ENCODE assay signal across 13 mouse cellular contexts in genomic region chr2:120652256-120652924, GRCm38 (mm10). TPM values are rescaled to one million over a fixed set of nuclear protein-coding genes. Genes with fewer than 3 reads are reported as not detected.
DNase-seq lines count a peak whose midpoint lies in the region; ATAC-seq and TF ChIP-seq lines count a peak whose summit lies in the region.
"Had no signal": no experiment of that assay in that cellular context is flagged by ENCODE, and none has a peak within 500 bp of the region (broad histone marks: within the 10 kb centered on the region; RNA-seq: fewer than 3 reads in every experiment).

No protein-coding gene starts in this region.

- DNase-seq in hindbrain, postnatal 0 days (ENCODE audit: low spot score): peak; percentile 9
- DNase-seq in hindbrain, embryonic 10.5 days (ENCODE audit: low spot score): no peak
- DNase-seq in lung, postnatal 10 days: peak; percentile 45
- no peak for DNase-seq in lung, postnatal 25 days (ENCODE audit: low spot score)
- no peak for DNase-seq in layer of hippocampus, adult 18-20 months (ENCODE audit: low spot score in 2 of 2)
- no peak for DNase-seq in layer of hippocampus, adult 11-12 months (ENCODE audit: low spot score)
- DNase-seq: cerebellum, adult 2 months; thymus, postnatal 4 days had no signal

- H3K4me2 ChIP-seq in hindbrain, postnatal 0 days (ENCODE audit: low read depth, low read length): no peak overlapping the region
- no peak overlapping the region for H3K4me2 ChIP-seq in embryonic facial prominence, embryonic 15.5 days (replicated peaks)
- H3K4me2 ChIP-seq in neural tube, embryonic 15.5 days: no peak overlapping the region
- H3K4me2 ChIP-seq: midbrain, embryonic 15.5 days had no signal

- no peaks in the 10 kb centered on the region for H3K36me3 ChIP-seq in hindbrain, postnatal 0 days (ENCODE audit: insufficient read depth, low read length)
- H3K36me3 ChIP-seq in hindbrain, embryonic 10.5 days: no peaks in the 10 kb centered on the region
- no peaks in the 10 kb centered on the region for H3K36me3 ChIP-seq in embryonic facial prominence, embryonic 15.5 days
- H3K36me3 ChIP-seq in neural tube, embryonic 15.5 days: no peaks in the 10 kb centered on the region
- H3K36me3 ChIP-seq: heart, embryonic 10.5 days; midbrain, embryonic 15.5 days had no signal

- H3K4me3 ChIP-seq in hindbrain, postnatal 0 days (ENCODE audit: low read length): no peak overlapping the region
- H3K4me3 ChIP-seq in hindbrain, embryonic 10.5 days: no peak overlapping the region
- H3K4me3 ChIP-seq in embryonic facial prominence, embryonic 15.5 days (replicated peaks): no peak overlapping the region
- no peak overlapping the region for H3K4me3 ChIP-seq in neural tube, embryonic 15.5 days (replicated peaks)
- H3K4me3 ChIP-seq: heart, embryonic 10.5 days; midbrain, embryonic 15.5 days had no signal

- WGBS in hindbrain, postnatal 0 days: 71% methylated on average over 7 of the region's 7 CpGs
- WGBS in hindbrain, embryonic 10.5 days: 83% methylated on average over 7 of the region's 7 CpGs
- WGBS in embryonic facial prominence, embryonic 15.5 days: 69% methylated on average over 7 of the region's 7 CpGs
- 77% methylated on average over 7 of the region's 7 CpGs for WGBS in neural tube, embryonic 15.5 days

- H3K27ac ChIP-seq in hindbrain, postnatal 0 days: peak overlapping the region; percentile 26; the same call in 1 of the 2 replicates
- H3K27ac ChIP-seq in hindbrain, embryonic 10.5 days: no peak overlapping the region
- peak overlapping the region; percentile 79 for H3K27ac ChIP-seq in embryonic facial prominence, embryonic 15.5 days (replicated peaks)
- H3K27ac ChIP-seq in neural tube, embryonic 15.5 days (replicated peaks): 0 out of 2 replicates have a peak overlapping the region, but pooled peaks have one; percentile 9
- H3K27ac ChIP-seq: heart, embryonic 10.5 days; midbrain, embryonic 15.5 days had no signal

- no peaks in the 10 kb centered on the region for H3K27me3 ChIP-seq in hindbrain, postnatal 0 days (ENCODE audit: insufficient read depth, low read length)
- no peaks in the 10 kb centered on the region for H3K27me3 ChIP-seq in hindbrain, embryonic 10.5 days (ENCODE audit: insufficient read depth, poor library complexity, severe bottlenecking)
- no peaks in the 10 kb centered on the region for H3K27me3 ChIP-seq in embryonic facial prominence, embryonic 15.5 days
- no peaks in the 10 kb centered on the region for H3K27me3 ChIP-seq in neural tube, embryonic 15.5 days (replicated peaks)
- H3K27me3 ChIP-seq: midbrain, embryonic 15.5 days had no signal

- no peaks in the 10 kb centered on the region for H3K9me3 ChIP-seq in hindbrain, postnatal 0 days (ENCODE audit: low read length)
- H3K9me3 ChIP-seq in hindbrain, embryonic 10.5 days: no peaks in the 10 kb centered on the region
- no peaks in the 10 kb centered on the region for H3K9me3 ChIP-seq in embryonic facial prominence, embryonic 15.5 days (replicated peaks)
- H3K9me3 ChIP-seq in neural tube, embryonic 15.5 days (replicated peaks): no peaks in the 10 kb centered on the region
- H3K9me3 ChIP-seq: heart, embryonic 10.5 days; midbrain, embryonic 15.5 days had no signal

- no peak for TF ChIP-seq CTCF in hindbrain, postnatal 0 days (IDR thresholded peaks at IDR 0.05; ENCODE audit: low read depth)

- no peak overlapping the region for H3K9ac ChIP-seq in hindbrain, postnatal 0 days (replicated peaks; ENCODE audit: low read length)
- H3K9ac ChIP-seq in embryonic facial prominence, embryonic 15.5 days: no peak overlapping the region
- no peak overlapping the region for H3K9ac ChIP-seq in neural tube, embryonic 15.5 days (replicated peaks)
- H3K9ac ChIP-seq: midbrain, embryonic 15.5 days had no signal

- no peak for ATAC-seq in hindbrain, postnatal 0 days
- peak; percentile 80 for ATAC-seq in embryonic facial prominence, embryonic 15.5 days (ENCODE audit: insufficient number of reproducible peaks, low FRiP score, low TSS enrichment, low read depth)
- no peak for ATAC-seq in neural tube, embryonic 15.5 days (ENCODE audit: low FRiP score)
- ATAC-seq: forebrain, embryonic 14.5 days; midbrain, embryonic 15.5 days had no signal

- H3K4me1 ChIP-seq in hindbrain, postnatal 0 days (ENCODE audit: insufficient read depth, low read length): 0 out of 2 replicates have a peak, but pooled peaks cover 4% of the 10 kb centered on the region
- H3K4me1 ChIP-seq in hindbrain, embryonic 10.5 days (replicated peaks): no peaks in the 10 kb centered on the region
- peaks cover 8% of the 10 kb centered on the region for H3K4me1 ChIP-seq in embryonic facial prominence, embryonic 15.5 days
- no peaks in the 10 kb centered on the region for H3K4me1 ChIP-seq in neural tube, embryonic 15.5 days
- H3K4me1 ChIP-seq: heart, embryonic 10.5 days; midbrain, embryonic 15.5 days had no signal

RNA-seq across cellular contexts. Expression of gene Stard9, which starts 23.5 kb away (rescaled TPM):
- total RNA-seq in hindbrain, postnatal 0 days (2014; rRNA removed): 14.2 and 18.5 TPM in 2 replicates
- polyA plus RNA-seq in hindbrain, postnatal 0 days (2015; fragmentation: Nextera tagmentation; extraction: Ambion mirVana): 3.1 TPM in 2 replicates
- polyA plus RNA-seq in hindbrain, embryonic 10.5 days (2016; fragmentation: Nextera tagmentation; extraction: Ambion mirVana): 2.8 and 3.2 TPM in 2 replicates
- 6.7 and 7.3 TPM in 2 replicates for polyA plus RNA-seq in embryonic facial prominence, embryonic 15.5 days (2015; fragmentation: Nextera tagmentation; extraction: Ambion mirVana)
- polyA plus RNA-seq in neural tube, embryonic 15.5 days (2015; fragmentation: Nextera tagmentation; extraction: Ambion mirVana): 4.2 and 4.3 TPM in 2 replicates
- total RNA-seq in layer of hippocampus, adult 18-20 months (2021): 1 to 10 TPM; 7.5 to 8.2 TPM

RNA-seq across cellular contexts. Expression of gene Lrrc57, which starts 43.1 kb away (rescaled TPM):
- 26.2 and 39.5 TPM in 2 replicates for total RNA-seq in hindbrain, postnatal 0 days (2014; rRNA removed)
- polyA plus RNA-seq in hindbrain, postnatal 0 days (2015; fragmentation: Nextera tagmentation; extraction: Ambion mirVana): 26.6 and 28.4 TPM in 2 replicates
- 30.3 and 34.2 TPM in 2 replicates for polyA plus RNA-seq in hindbrain, embryonic 10.5 days (2016; fragmentation: Nextera tagmentation; extraction: Ambion mirVana)
- 24.7 and 26.3 TPM in 2 replicates for polyA plus RNA-seq in embryonic facial prominence, embryonic 15.5 days (2015; fragmentation: Nextera tagmentation; extraction: Ambion mirVana)
- polyA plus RNA-seq in neural tube, embryonic 15.5 days (2015; fragmentation: Nextera tagmentation; extraction: Ambion mirVana): 32.7 and 36.7 TPM in 2 replicates
- 10 to 100 TPM; 30.9 to 32.2 TPM for total RNA-seq in layer of hippocampus, adult 18-20 months (2021)

RNA-seq across cellular contexts. Expression of gene Haus2, which starts 43.2 kb away (rescaled TPM):
- total RNA-seq in hindbrain, postnatal 0 days (2014; rRNA removed): 21.2 and 22.7 TPM in 2 replicates
- 36.4 and 37.2 TPM in 2 replicates for polyA plus RNA-seq in hindbrain, postnatal 0 days (2015; fragmentation: Nextera tagmentation; extraction: Ambion mirVana)
- polyA plus RNA-seq in hindbrain, embryonic 10.5 days (2016; fragmentation: Nextera tagmentation; extraction: Ambion mirVana): 32.5 and 37.0 TPM in 2 replicates
- polyA plus RNA-seq in embryonic facial prominence, embryonic 15.5 days (2015; fragmentation: Nextera tagmentation; extraction: Ambion mirVana): 20.6 and 22.4 TPM in 2 replicates
- 26.2 and 27.9 TPM in 2 replicates for polyA plus RNA-seq in neural tube, embryonic 15.5 days (2015; fragmentation: Nextera tagmentation; extraction: Ambion mirVana)
- 10 to 100 TPM; 12.1 to 12.2 TPM for total RNA-seq in layer of hippocampus, adult 18-20 months (2021)

Comparison
In these comparisons a context has a peak if more than half of its experiments do, and no peak if none do; other contexts are left out.
1. DNase-seq: peak in hindbrain, postnatal 0 days (single experiment) and lung, postnatal 10 days (single experiment); none in hindbrain, embryonic 10.5 days (single experiment), lung, postnatal 25 days (single experiment), layer of hippocampus, adult 18-20 months (0 of 2) and layer of hippocampus, adult 11-12 months (single experiment).